Mouse (Mus musculus): ENCODE measurements around the gene Dnmt1. TPM values are rescaled to one million over a fixed set of nuclear protein-coding genes. Genes with fewer than 3 reads are reported as not detected.

Gene Dnmt1
- total and polyA plus RNA-seq, 3 experiments: 89.9 to 145 (median 121) TPM

- Histone ChIP-seq H3K9ac (ENCODE audit: insufficient read depth, low read depth) (peak overlapping the region; percentile 77), H3K79me2 (replicated peaks; ENCODE audit: control insufficient read depth, extremely low read depth, insufficient read depth, poor library complexity, severe bottlenecking) (no peaks in the 10 kb centered on the region), H3K4me3 (replicated peaks in 1 of 3; ENCODE audit: low read depth in 2 of 3, low read length in 2 of 3, poor library complexity in 1 of 3) (peak overlapping the region; percentile 60 to 80 (median 65)), H3K4me2 (ENCODE audit: insufficient read depth, low read depth, poor library complexity, severe bottlenecking) (peak overlapping the region; percentile 48), H3K4me1 (ENCODE audit: control insufficient read depth in 1 of 2, insufficient read depth in 2 of 2) (peaks cover 0 to 12% of the 10 kb centered on the region in 2 experiments; a peak in 2 of 4 replicates), H3K27me3 (replicated peaks) (peaks cover 53% of the 10 kb centered on the region), H3K9me3 (replicated peaks; ENCODE audit: low read length) (no peaks in the 10 kb centered on the region), H3K27ac (ENCODE audit: insufficient read depth, low read depth) (no peak overlapping the region), H3K36me3 (replicated peaks in 1 of 2; ENCODE audit: control insufficient read depth in 1 of 2, insufficient read depth in 1 of 2, low read length in 1 of 2) (peaks cover 33 to 35% of the 10 kb centered on the region in 2 experiments)
- DNase-seq (ENCODE audit: extremely low read depth): no peak
- TF ChIP-seq NRF1 (IDR thresholded peaks at IDR 0.05; ENCODE audit: low read depth, low read length) (no peak), ZMIZ1 (IDR thresholded peaks at IDR 0.05; ENCODE audit: low read depth, low read length) (no peak), NELFE (IDR thresholded peaks at IDR 0.05; ENCODE audit: low read depth, low read length) (no peak), ZNF384 (IDR thresholded peaks at IDR 0.05; ENCODE audit: low read depth, low read length) (no peak), ZKSCAN1 (IDR thresholded peaks at IDR 0.05; ENCODE audit: borderline replicate concordance, low read depth, low read length) (no peak)
- dilution Hi-C loops (cut with MboI; ENCODE audit: extremely low pct_ligation_motif_present, extremely low pct_unique_long_range_greater_than_20kb, low sequenced_read_pairs) (no loop called here), in situ Hi-C loops (cut with MboI; ENCODE audit: low pct_ligation_motif_present, low pct_unique_long_range_greater_than_20kb, low sequenced_read_pairs) (no loop called here)
Observed at GRCm38 (mm10) chr9:20869246-20869645, 90.4 kb downstream of the Dnmt1 start.

GRCm38 (mm10) chr9:20868448-20869001, 91.2 kb downstream of the Dnmt1 start, which contains the start of gene A230050P20Rik:
TSS of gene A230050P20Rik (plus strand) at chr9:20868642.
- H3K4me3 ChIP-seq (replicated peaks in 1 of 3; ENCODE audit: low read depth in 2 of 3, low read length in 2 of 3, poor library complexity in 1 of 3): peak within 1 kb of the TSS; percentile 60 to 80 (median 65)
- H3K9ac ChIP-seq (ENCODE audit: insufficient read depth, low read depth): peak within 1 kb of the TSS; percentile 77
- in situ Hi-C loops (cut with MboI; ENCODE audit: low pct_ligation_motif_present, low pct_unique_long_range_greater_than_20kb, low sequenced_read_pairs): no loop called here
- TF ChIP-seq JUND (conservative IDR thresholded peaks at IDR 0.05; ENCODE audit: low read depth, low read length) (no peak), KAT2A (IDR thresholded peaks at IDR 0.05; ENCODE audit: insufficient replicate concordance, low read length) (no peak), MAZ (IDR thresholded peaks at IDR 0.05; ENCODE audit: low read depth, low read length) (0 out of 2 replicates have a peak, but pooled peaks have one; percentile 13), ETS1 (conservative IDR thresholded peaks at IDR 0.05; ENCODE audit: low read depth, low read length) (no peak; the same call in 1 of the 2 replicates), SIN3A (IDR thresholded peaks at IDR 0.05; ENCODE audit: low read length) (peak; percentile 14; the same call in 1 of the 2 replicates), MEF2A (IDR thresholded peaks at IDR 0.05; ENCODE audit: borderline replicate concordance, low read depth, low read length) (no peak), E2F4 (IDR thresholded peaks at IDR 0.05; ENCODE audit: insufficient replicate concordance, low read depth, low read length) (no peak), CHD1 (IDR thresholded peaks at IDR 0.05; ENCODE audit: low read depth, low read length) (no peak), RAD21 (IDR thresholded peaks at IDR 0.05; ENCODE audit: low read depth, low read length) (no peak), CTCF (conservative IDR thresholded peaks at IDR 0.05 in 1 of 2, IDR thresholded peaks at IDR 0.05 in 1 of 2; ENCODE audit: low read depth in 2 of 2, low read length in 2 of 2) (no peak), HCFC1 (IDR thresholded peaks at IDR 0.05; ENCODE audit: low read depth, low read length) (no peak), NELFE (IDR thresholded peaks at IDR 0.05; ENCODE audit: low read depth, low read length) (no peak), GABPA (IDR thresholded peaks at IDR 0.05; ENCODE audit: insufficient replicate concordance, low read depth, low read length) (no peak), ZNF384 (IDR thresholded peaks at IDR 0.05; ENCODE audit: low read depth, low read length) (no peak), MYC (IDR thresholded peaks at IDR 0.05; ENCODE audit: low read depth, low read length) (0 out of 2 replicates have a peak, but pooled peaks have one; percentile 65), BHLHE40 (IDR thresholded peaks at IDR 0.05; ENCODE audit: low read depth, low read length) (peak; percentile 36; the same call in 1 of the 2 replicates), ZC3H11A (IDR thresholded peaks at IDR 0.05; ENCODE audit: low read depth, low read length) (no peak), ELF1 (IDR thresholded peaks at IDR 0.05; ENCODE audit: low read depth, low read length) (no peak), POLR2A (IDR thresholded peaks at IDR 0.05; ENCODE audit: low read depth, low read length) (peak; percentile 59), EP300 (IDR thresholded peaks at IDR 0.05; ENCODE audit: low read length) (no peak), JUN (IDR thresholded peaks at IDR 0.05; ENCODE audit: insufficient read depth, low read depth, low read length) (no peak), RCOR1 (conservative IDR thresholded peaks at IDR 0.05; ENCODE audit: low read depth, low read length) (no peak), USF2 (conservative IDR thresholded peaks at IDR 0.05; ENCODE audit: low read depth, low read length) (peak; percentile 50; the same call in 1 of the 2 replicates), TBP (conservative IDR thresholded peaks at IDR 0.05; ENCODE audit: low read depth, low read length) (no peak), USF1 (IDR thresholded peaks at IDR 0.05; ENCODE audit: low read depth, low read length) (peak; percentile 78), CHD2 (IDR thresholded peaks at IDR 0.05; ENCODE audit: low read length) (no peak), PAX5 (IDR thresholded peaks at IDR 0.05; ENCODE audit: low read length) (no peak), ZKSCAN1 (IDR thresholded peaks at IDR 0.05; ENCODE audit: borderline replicate concordance, low read depth, low read length) (no peak), TCF12 (IDR thresholded peaks at IDR 0.05; ENCODE audit: low read depth, low read length) (no peak), NRF1 (IDR thresholded peaks at IDR 0.05; ENCODE audit: low read depth, low read length) (peak; percentile 74)

More at GRCm38 (mm10) chr9:20868448-20869001, 91.2 kb downstream of the Dnmt1 start, which contains the start of gene A230050P20Rik:
- H3K79me2 ChIP-seq (replicated peaks; ENCODE audit: control insufficient read depth, extremely low read depth, insufficient read depth, poor library complexity, severe bottlenecking): no peaks in the 10 kb centered on the region
- peaks cover 58% of the 10 kb centered on the region for H3K27me3 ChIP-seq (replicated peaks)
- dilution Hi-C loops (cut with MboI; ENCODE audit: extremely low pct_ligation_motif_present, extremely low pct_unique_long_range_greater_than_20kb, low sequenced_read_pairs): no loop called here
- DNase-seq (ENCODE audit: extremely low read depth): no peak
- no peak within 1 kb of the TSS for H3K27ac ChIP-seq (ENCODE audit: insufficient read depth, low read depth)
- H3K4me1 ChIP-seq (ENCODE audit: control insufficient read depth in 1 of 2, insufficient read depth in 2 of 2): peaks cover 0 to 12% of the 10 kb centered on the region in 2 experiments; a peak in 2 of 4 replicates
- H3K4me2 ChIP-seq (ENCODE audit: insufficient read depth, low read depth, poor library complexity, severe bottlenecking): peak within 1 kb of the TSS; percentile 48
- H3K9me3 ChIP-seq (replicated peaks; ENCODE audit: low read length): no peaks in the 10 kb centered on the region
- peaks cover 29 to 31% of the 10 kb centered on the region in 2 experiments for H3K36me3 ChIP-seq (replicated peaks in 1 of 2; ENCODE audit: control insufficient read depth in 1 of 2, insufficient read depth in 1 of 2, low read length in 1 of 2)

All from CH12.LX (cell line).